Mouse (Mus musculus): ENCODE measurements at regions not wholly inside any gene's neighbourhood (a gene's known extent, or its start where the extent isn't known, plus 50 kb on each side); places are given as distances from the start of the nearest gene placed in this dataset.

DNA sequence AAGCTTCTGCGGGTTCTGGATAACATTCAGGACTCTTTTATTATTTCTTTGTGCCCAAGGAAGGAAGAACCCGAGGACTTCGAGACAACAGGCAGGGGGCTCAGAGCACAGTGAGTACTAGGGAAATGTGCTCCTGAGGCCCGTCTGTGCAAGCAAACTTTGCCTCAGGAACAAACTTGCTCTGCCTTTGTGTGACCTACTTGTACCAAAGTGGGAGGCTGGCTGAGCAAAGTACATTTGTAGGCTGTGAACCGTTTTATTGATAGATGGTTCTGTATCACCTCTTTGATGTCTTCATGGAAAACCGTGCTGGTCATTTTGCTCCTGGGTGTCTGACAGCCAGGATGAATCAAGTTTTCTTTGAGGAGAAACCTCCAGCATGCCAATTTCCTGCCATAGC is 169.5 kb upstream of the Nr2f2 start:
- no peak overlapping the region for H3K4me3 ChIP-seq (ENCODE audit: low read depth, low read length)
- no peaks in the 10 kb centered on the region for H3K4me1 ChIP-seq (ENCODE audit: control insufficient read depth, insufficient read depth, insufficient read length, low read length)
- WGBS, result 60% methylated on average over 6 of the region's 6 CpGs
- H3K27me3 ChIP-seq (ENCODE audit: control insufficient read depth, insufficient read depth, low read length), result no peaks in the 10 kb centered on the region
- H3K27ac ChIP-seq (ENCODE audit: insufficient read depth, low read depth, low read length), result no peak overlapping the region
- TF ChIP-seq POLR2A (IDR thresholded peaks at IDR 0.05; ENCODE audit: low read depth, low read length) (no peak), CTCF (IDR thresholded peaks at IDR 0.05; ENCODE audit: extremely low read depth, insufficient read length, insufficient replicate concordance, low read depth, low read length) (no peak)
- H3K36me3 ChIP-seq (ENCODE audit: control insufficient read depth, insufficient read depth, low read length), result no peaks in the 10 kb centered on the region

DNA sequence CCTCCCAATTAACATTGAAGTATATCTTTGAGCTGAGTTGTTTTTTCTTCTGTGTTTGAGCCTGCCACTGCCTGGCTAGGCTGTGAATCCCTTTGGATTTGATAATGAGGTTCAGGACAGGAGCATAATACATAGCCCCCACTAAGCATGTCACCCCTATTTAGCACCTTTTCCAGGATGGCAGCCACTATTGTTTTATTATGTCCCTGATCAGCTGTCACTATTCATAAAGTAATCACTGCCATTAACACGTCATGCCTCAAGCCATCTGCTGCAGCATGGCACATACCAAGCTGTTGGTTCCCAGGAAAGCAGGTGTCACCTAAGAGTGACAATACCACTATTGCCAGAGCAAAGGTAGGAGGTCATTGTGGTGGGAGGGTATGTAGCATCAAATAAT is 167.0 kb upstream of the Nr2f2 start:
- H3K27me3 ChIP-seq (ENCODE audit: control insufficient read depth, insufficient read depth, low read length), result no peaks in the 10 kb centered on the region
- no peak for TF ChIP-seq POLR2A (IDR thresholded peaks at IDR 0.05; ENCODE audit: low read depth, low read length)
- WGBS, result 35% methylated on average over 1 of the region's 1 CpGs
- no peaks in the 10 kb centered on the region for H3K36me3 ChIP-seq (ENCODE audit: control insufficient read depth, insufficient read depth, low read length)
- H3K4me1 ChIP-seq (ENCODE audit: control insufficient read depth, insufficient read depth, insufficient read length, low read length), result no peaks in the 10 kb centered on the region
- no peak overlapping the region for H3K27ac ChIP-seq (ENCODE audit: insufficient read depth, low read depth, low read length)
- no peak overlapping the region for H3K4me3 ChIP-seq (ENCODE audit: low read depth, low read length)

DNA sequence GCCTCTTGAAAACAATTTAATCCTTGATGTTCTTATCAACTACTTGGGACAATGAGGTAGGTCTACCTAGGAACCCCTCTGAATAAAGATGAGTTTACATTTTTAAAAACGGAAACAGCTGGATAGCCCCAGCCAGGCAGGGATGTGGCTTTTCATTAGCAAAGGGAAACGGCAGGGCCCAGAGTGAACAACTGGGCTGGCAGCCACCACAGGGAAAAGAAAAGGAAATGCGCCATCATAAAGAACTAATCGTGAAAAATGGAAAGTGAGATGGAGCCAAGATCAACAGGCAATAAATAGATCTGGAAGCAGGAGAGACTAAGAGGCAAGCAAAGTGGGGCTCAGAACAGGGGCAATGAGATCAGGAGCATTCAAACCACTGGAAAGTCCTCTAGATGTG is 161.4 kb upstream of the Nr2f2 start:
- TF ChIP-seq POLR2A (IDR thresholded peaks at IDR 0.05; ENCODE audit: low read depth, low read length) (no peak), CTCF (IDR thresholded peaks at IDR 0.05; ENCODE audit: extremely low read depth, insufficient read length, insufficient replicate concordance, low read depth, low read length) (no peak)
- Histone ChIP-seq H3K27me3 (ENCODE audit: control insufficient read depth, insufficient read depth, low read length) (no peaks in the 10 kb centered on the region), H3K4me1 (ENCODE audit: control insufficient read depth, insufficient read depth, insufficient read length, low read length) (no peaks in the 10 kb centered on the region), H3K4me3 (ENCODE audit: low read depth, low read length) (no peak overlapping the region), H3K27ac (ENCODE audit: insufficient read depth, low read depth, low read length) (no peak overlapping the region), H3K36me3 (ENCODE audit: control insufficient read depth, insufficient read depth, low read length) (no peaks in the 10 kb centered on the region)
- 17% methylated on average over 4 of the region's 4 CpGs for WGBS

DNA sequence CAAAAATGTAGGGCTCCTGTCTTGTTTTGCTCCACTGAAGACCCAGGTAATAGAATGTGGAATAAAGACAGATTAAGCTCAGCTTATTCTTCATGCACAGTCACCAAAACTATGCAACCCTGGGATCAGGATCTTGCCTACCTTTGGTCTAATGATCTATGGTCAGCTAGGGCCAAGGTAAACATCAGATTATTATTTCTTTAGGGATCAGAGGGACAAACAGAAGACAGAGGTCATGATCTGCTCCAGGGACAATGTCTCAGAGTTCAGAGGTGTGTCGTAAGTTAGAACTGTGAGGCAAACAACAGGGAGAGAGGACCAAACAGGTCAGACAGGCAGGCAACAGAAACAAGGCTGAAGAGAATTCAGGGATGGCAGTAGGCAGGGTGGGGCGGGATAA is 158.8 kb upstream of the Nr2f2 start:
- Histone ChIP-seq H3K4me1 (ENCODE audit: control insufficient read depth, insufficient read depth, insufficient read length, low read length) (no peaks in the 10 kb centered on the region), H3K4me3 (ENCODE audit: low read depth, low read length) (no peak overlapping the region), H3K36me3 (ENCODE audit: control insufficient read depth, insufficient read depth, low read length) (no peaks in the 10 kb centered on the region), H3K27me3 (ENCODE audit: control insufficient read depth, insufficient read depth, low read length) (no peaks in the 10 kb centered on the region), H3K27ac (ENCODE audit: insufficient read depth, low read depth, low read length) (no peak overlapping the region)
- no peak for TF ChIP-seq CTCF (IDR thresholded peaks at IDR 0.05; ENCODE audit: extremely low read depth, insufficient read length, insufficient replicate concordance, low read depth, low read length)
- 75% methylated on average over 2 of the region's 2 CpGs for WGBS

DNA sequence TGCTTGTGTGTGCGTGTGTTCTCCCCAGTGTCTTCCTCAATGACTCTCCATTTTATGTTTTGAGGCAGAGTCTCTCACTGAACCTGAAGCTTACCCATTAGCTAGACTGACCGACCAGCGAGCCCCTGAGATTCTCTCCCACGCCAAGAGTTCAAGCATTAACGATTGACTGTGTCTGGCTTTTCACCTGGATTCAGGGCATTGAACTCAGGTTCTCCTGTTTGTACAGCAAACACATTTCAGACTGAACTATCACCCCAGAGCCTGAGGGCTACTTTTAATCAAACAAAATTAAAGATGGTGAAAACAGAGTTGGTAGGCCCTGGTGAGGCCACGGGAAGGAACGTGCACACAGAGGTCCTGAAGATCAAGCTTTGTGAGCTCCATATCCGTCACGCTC is 158.2 kb upstream of the Nr2f2 start:
- Histone ChIP-seq H3K27me3 (ENCODE audit: control insufficient read depth, insufficient read depth, low read length) (no peaks in the 10 kb centered on the region), H3K27ac (ENCODE audit: insufficient read depth, low read depth, low read length) (no peak overlapping the region), H3K4me3 (ENCODE audit: low read depth, low read length) (no peak overlapping the region), H3K36me3 (ENCODE audit: control insufficient read depth, insufficient read depth, low read length) (no peaks in the 10 kb centered on the region), H3K4me1 (ENCODE audit: control insufficient read depth, insufficient read depth, insufficient read length, low read length) (no peaks in the 10 kb centered on the region)
- WGBS, result 90% methylated on average over 9 of the region's 9 CpGs
- no peak for TF ChIP-seq POLR2A (IDR thresholded peaks at IDR 0.05; ENCODE audit: low read depth, low read length)

DNA sequence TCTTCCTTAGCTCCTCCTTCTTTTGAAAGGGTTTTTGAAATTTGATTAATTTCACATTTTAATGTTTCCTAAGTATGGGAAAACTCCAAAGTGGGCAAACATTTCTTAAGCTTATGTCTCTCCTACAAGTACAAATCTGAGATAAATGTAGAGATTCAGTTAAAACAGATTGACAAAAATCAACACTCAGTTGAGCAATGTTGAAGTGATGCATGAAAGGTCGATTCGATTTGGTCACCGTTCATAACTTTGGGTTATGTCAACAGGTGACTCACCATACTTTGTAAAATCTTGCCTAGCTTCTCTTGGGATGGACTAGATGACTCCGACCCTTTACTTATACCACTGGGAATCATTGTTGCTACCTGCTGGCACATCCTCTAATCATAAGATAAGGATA is 157.7 kb upstream of the Nr2f2 start:
- TF ChIP-seq CTCF (IDR thresholded peaks at IDR 0.05; ENCODE audit: extremely low read depth, insufficient read length, insufficient replicate concordance, low read depth, low read length) (no peak), POLR2A (IDR thresholded peaks at IDR 0.05; ENCODE audit: low read depth, low read length) (no peak)
- Histone ChIP-seq H3K36me3 (ENCODE audit: control insufficient read depth, insufficient read depth, low read length) (no peaks in the 10 kb centered on the region), H3K4me1 (ENCODE audit: control insufficient read depth, insufficient read depth, insufficient read length, low read length) (no peaks in the 10 kb centered on the region), H3K27me3 (ENCODE audit: control insufficient read depth, insufficient read depth, low read length) (no peaks in the 10 kb centered on the region; the same call in 1 of the 2 replicates), H3K27ac (ENCODE audit: insufficient read depth, low read depth, low read length) (no peak overlapping the region), H3K4me3 (ENCODE audit: low read depth, low read length) (no peak overlapping the region)
- 93% methylated on average over 4 of the region's 4 CpGs for WGBS

DNA sequence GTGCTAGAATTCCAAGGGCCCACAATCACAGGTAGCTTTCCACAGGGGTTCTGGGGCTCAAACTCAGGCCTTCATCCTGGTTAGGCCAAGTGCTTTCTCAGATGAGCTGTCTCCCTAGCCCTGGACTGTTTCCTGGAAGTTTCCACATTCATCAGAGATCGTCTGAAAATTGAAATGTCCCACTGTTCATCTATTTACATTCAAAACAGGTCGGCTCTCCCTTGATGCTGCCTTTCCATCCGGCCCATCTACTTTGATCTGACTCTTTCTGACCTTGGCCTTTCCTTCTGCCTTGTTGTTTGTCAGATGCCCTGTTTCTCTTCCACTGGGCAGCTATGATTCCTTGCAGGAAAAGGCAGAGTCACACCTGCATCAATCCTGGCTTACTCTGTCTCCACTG is 150.2 kb upstream of the Nr2f2 start:
- H3K4me3 ChIP-seq (ENCODE audit: low read depth, low read length), result no peak overlapping the region
- 58% methylated on average over 3 of the region's 3 CpGs for WGBS
- no peaks in the 10 kb centered on the region for H3K36me3 ChIP-seq (ENCODE audit: control insufficient read depth, insufficient read depth, low read length)
- no peak overlapping the region for H3K27ac ChIP-seq (ENCODE audit: insufficient read depth, low read depth, low read length)
- peaks cover 6% of the 10 kb centered on the region; the same call in 1 of the 2 replicates for H3K4me1 ChIP-seq (ENCODE audit: control insufficient read depth, insufficient read depth, insufficient read length, low read length)
- peaks cover 6% of the 10 kb centered on the region for H3K27me3 ChIP-seq (ENCODE audit: control insufficient read depth, insufficient read depth, low read length)
- TF ChIP-seq CTCF (IDR thresholded peaks at IDR 0.05; ENCODE audit: extremely low read depth, insufficient read length, insufficient replicate concordance, low read depth, low read length), result no peak
- no peak for TF ChIP-seq POLR2A (IDR thresholded peaks at IDR 0.05; ENCODE audit: low read depth, low read length)

DNA sequence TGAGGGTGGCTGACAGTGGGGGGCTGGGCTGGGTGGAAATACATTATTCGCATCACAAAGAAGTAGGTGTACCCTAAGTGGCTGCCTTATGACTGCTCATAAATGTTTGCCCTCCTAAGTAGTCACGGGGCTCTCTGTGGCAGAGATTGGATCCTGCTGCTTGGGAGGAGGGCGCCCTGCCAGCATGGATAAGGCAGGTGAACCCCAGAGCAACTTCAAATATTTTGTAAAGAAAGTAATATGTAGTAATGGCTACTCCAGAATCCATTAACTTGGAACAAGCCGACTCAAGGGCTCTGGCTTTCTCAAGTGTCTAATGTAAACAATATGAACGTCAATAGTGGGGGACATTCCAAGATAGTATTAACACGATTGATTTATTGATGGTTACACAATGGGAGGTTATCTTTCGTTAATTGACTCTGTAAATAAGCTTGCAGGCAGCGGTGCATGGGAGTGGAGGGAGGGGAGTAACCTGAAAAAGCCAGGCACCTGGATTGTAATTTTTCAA is 148.9 kb upstream of the Nr2f2 start:
- 7% methylated on average over 8 of the region's 8 CpGs for WGBS
- H3K4me3 ChIP-seq (ENCODE audit: low read depth, low read length), result no peak overlapping the region
- TF ChIP-seq CTCF (IDR thresholded peaks at IDR 0.05; ENCODE audit: extremely low read depth, insufficient read length, insufficient replicate concordance, low read depth, low read length) (no peak), POLR2A (IDR thresholded peaks at IDR 0.05; ENCODE audit: low read depth, low read length) (no peak)
- no peak overlapping the region for H3K27ac ChIP-seq (ENCODE audit: insufficient read depth, low read depth, low read length)
- no peaks in the 10 kb centered on the region for H3K36me3 ChIP-seq (ENCODE audit: control insufficient read depth, insufficient read depth, low read length)
- peaks cover 6% of the 10 kb centered on the region; the same call in 1 of the 2 replicates for H3K4me1 ChIP-seq (ENCODE audit: control insufficient read depth, insufficient read depth, insufficient read length, low read length)
- peaks cover 6% of the 10 kb centered on the region for H3K27me3 ChIP-seq (ENCODE audit: control insufficient read depth, insufficient read depth, low read length)
